Mouse (Mus musculus): Measurements from ENCODE around the gene Olfr743.
"Not testable (repeated sequence)": the region's sequence is repeated elsewhere in the genome, so short reads cannot be mapped to it uniquely, and the experiment has no call there.

Gene Olfr743

GRCm38 (mm10) chr14:50521539-50521938, at the start of gene Olfr743:
TSS of gene Olfr743 (plus strand) at chr14:50521839.
- no peak for DNase-seq (ENCODE audit: low read depth in 1 of 2, low spot score in 2 of 2)

- no peak for DNase-seq (ENCODE audit: low read depth in 1 of 2, low spot score in 2 of 2)
Observed at GRCm38 (mm10) chr14:50472438-50472837, 49.2 kb upstream of the Olfr743 start, which contains the start of gene Olfr741. TSS of gene Olfr741 (plus strand) at chr14:50472738.

GRCm38 (mm10) chr14:50478406-50478805, 43.2 kb upstream of the Olfr743 start:
- DNase-seq (ENCODE audit: low read depth in 1 of 2, low spot score in 2 of 2) = no peak

GRCm38 (mm10) chr14:50503300-50503699, 18.3 kb upstream of the Olfr743 start, which contains the start of gene Olfr742:
TSS of gene Olfr742 (plus strand) at chr14:50503600.
- DNase-seq (ENCODE audit: low read depth in 1 of 2, low spot score in 2 of 2) = no peak

GRCm38 (mm10) chr14:50552734-50553133, 31.1 kb downstream of the Olfr743 start:
- DNase-seq (ENCODE audit: low read depth in 1 of 2, low spot score in 2 of 2) = no peak

- not testable (repeated sequence) for DNase-seq (ENCODE audit: low read depth in 1 of 2, low spot score in 2 of 2)
Observed at GRCm38 (mm10) chr14:50573056-50573455, 51.4 kb downstream of the Olfr743 start.
